In the genomic region with DNA sequence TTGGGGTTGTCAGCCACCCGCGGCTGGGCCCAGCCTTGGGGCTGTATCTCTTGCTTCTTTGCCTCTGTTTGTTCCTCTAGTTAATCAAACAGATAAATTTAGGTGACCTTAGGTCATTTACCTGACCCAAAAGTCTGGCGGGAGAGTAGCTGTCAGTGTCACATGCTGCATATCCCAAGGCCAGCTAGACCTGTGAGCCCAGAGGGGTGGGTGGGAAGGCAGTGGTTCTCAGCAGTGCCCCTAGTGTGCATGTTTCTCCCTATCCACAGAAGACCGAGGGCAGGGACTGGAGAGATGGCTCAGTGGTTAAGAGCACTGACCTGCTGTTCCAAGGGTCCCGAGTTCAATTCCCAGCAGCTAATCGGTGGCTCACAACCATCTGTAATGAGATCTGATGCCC, we compare ENCODE assay signal across 9 mouse cellular contexts. TPM values are rescaled to one million over a fixed set of nuclear protein-coding genes. Genes with fewer than 3 reads are reported as not detected.
DNase-seq lines count a peak whose midpoint lies in the region; ATAC-seq and TF ChIP-seq lines count a peak whose summit lies in the region.
"Had no signal": no experiment of that assay in that cellular context is flagged by ENCODE, and none has a peak within 500 bp of the region (broad histone marks: within the 10 kb centered on the region; RNA-seq: fewer than 3 reads in every experiment).

No protein-coding gene starts in this region.

- DNase-seq in layer of hippocampus, adult 2 months (ENCODE audit: low spot score in 2 of 2): no peak
- no peak for DNase-seq in layer of hippocampus, adult 11-12 months (ENCODE audit: low spot score)
- no peak for DNase-seq in CH12.LX (ENCODE audit: extremely low read depth)
- no peak for DNase-seq in left cerebral cortex, adult 2 months (ENCODE audit: extremely low spot score in 1 of 2, low spot score in 2 of 2)
- DNase-seq: cerebellum, adult 18-20 months; right cerebral cortex, adult 18-20 months had no signal

- H3K4me1 ChIP-seq in CH12.LX (ENCODE audit: control insufficient read depth in 1 of 2, insufficient read depth in 2 of 2): peaks cover 0 to 36% of the 10 kb centered on the region in 2 experiments; a peak in 2 of 4 replicates
- H3K4me1 ChIP-seq in embryonic fibroblast, embryonic 13.5 days (ENCODE audit: control insufficient read depth, insufficient read depth, low read length): peaks cover 3% of the 10 kb centered on the region; the same call in 1 of the 2 replicates
- H3K4me1 ChIP-seq in heart, embryonic 11.5 days (ENCODE audit: control insufficient read depth, insufficient read depth, low read length): peaks cover 4% of the 10 kb centered on the region; the same call in 1 of the 2 replicates

- H3K4me2 ChIP-seq in CH12.LX (ENCODE audit: insufficient read depth, low read depth, poor library complexity, severe bottlenecking): no peak overlapping the region
- no peak overlapping the region for H3K4me2 ChIP-seq in heart, embryonic 11.5 days

- TF ChIP-seq CTCF in layer of hippocampus, adult 2 months (conservative IDR thresholded peaks at IDR 0.05): peak; percentile 39
- peak in 1 of 2 experiments; percentile 36; a peak in 2 of 4 replicates for TF ChIP-seq CTCF in CH12.LX (conservative IDR thresholded peaks at IDR 0.05 in 1 of 2, IDR thresholded peaks at IDR 0.05 in 1 of 2; ENCODE audit: low read depth in 2 of 2, low read length in 2 of 2)
- TF ChIP-seq CTCF in embryonic fibroblast, embryonic 13.5 days (IDR thresholded peaks at IDR 0.05; ENCODE audit: borderline replicate concordance, insufficient read depth, low read length): no peak
- TF ChIP-seq CTCF in left cerebral cortex, adult 2 months (IDR thresholded peaks at IDR 0.05): no peak; the same call in 1 of the 2 replicates

- peak; percentile 43; the same call in 1 of the 2 replicates for ATAC-seq in megakaryocyte-erythroid progenitor cell, adult 5-6 weeks (replicated peaks; ENCODE audit: low FRiP score, low TSS enrichment, poor library complexity, severe bottlenecking)
- no peak for ATAC-seq in heart, embryonic 11.5 days (replicated peaks; ENCODE audit: insufficient number of reproducible peaks, low FRiP score, low TSS enrichment)

- intact Hi-C loops in left cerebral cortex, adult 2 months (cut with DNase I): no loop called here

- H3K27me3 ChIP-seq in CH12.LX (replicated peaks): no peaks in the 10 kb centered on the region
- no peaks in the 10 kb centered on the region for H3K27me3 ChIP-seq in heart, embryonic 11.5 days (ENCODE audit: control insufficient read depth, insufficient read depth, low read length)

- 72% methylated on average over 6 of the region's 6 CpGs for WGBS in heart, embryonic 11.5 days (ENCODE audit: insufficient replicate concordance)

- dilution Hi-C loops in CH12.LX (cut with MboI; ENCODE audit: extremely low pct_ligation_motif_present, extremely low pct_unique_long_range_greater_than_20kb, low sequenced_read_pairs): no loop called here

- H3K79me2 ChIP-seq in CH12.LX (replicated peaks; ENCODE audit: control insufficient read depth, extremely low read depth, insufficient read depth, poor library complexity, severe bottlenecking): no peaks in the 10 kb centered on the region

- H3K36me3 ChIP-seq in CH12.LX (replicated peaks in 1 of 2; ENCODE audit: control insufficient read depth in 1 of 2, insufficient read depth in 1 of 2, low read length in 1 of 2): peaks cover 0 to 35% of the 10 kb centered on the region in 2 experiments
- no peaks in the 10 kb centered on the region for H3K36me3 ChIP-seq in heart, embryonic 11.5 days (ENCODE audit: control insufficient read depth, insufficient read depth, low read length)

- no peak for TF ChIP-seq EP300 in CH12.LX (IDR thresholded peaks at IDR 0.05; ENCODE audit: low read length)

- in situ Hi-C loops in CH12.LX (cut with MboI; ENCODE audit: low pct_ligation_motif_present, low pct_unique_long_range_greater_than_20kb, low sequenced_read_pairs): no loop called here

- H3K9ac ChIP-seq in CH12.LX (ENCODE audit: insufficient read depth, low read depth): no peak overlapping the region
- no peak overlapping the region for H3K9ac ChIP-seq in heart, embryonic 11.5 days (ENCODE audit: low read depth, low read length)

- TF ChIP-seq POLR2A in CH12.LX (IDR thresholded peaks at IDR 0.05; ENCODE audit: low read depth, low read length): no peak
- no peak for TF ChIP-seq POLR2A in embryonic fibroblast, embryonic 13.5 days (IDR thresholded peaks at IDR 0.05; ENCODE audit: low read depth, low read length)

- no peak; the same call in 1 of the 2 replicates for TF ChIP-seq RAD21 in CH12.LX (IDR thresholded peaks at IDR 0.05; ENCODE audit: low read depth, low read length)

- no peak overlapping the region for H3K4me3 ChIP-seq in layer of hippocampus, adult 2 months
- H3K4me3 ChIP-seq in CH12.LX (replicated peaks in 1 of 3; ENCODE audit: low read depth in 2 of 3, low read length in 2 of 3, poor library complexity in 1 of 3): no peak overlapping the region
- H3K4me3 ChIP-seq in embryonic fibroblast, embryonic 13.5 days (ENCODE audit: insufficient read depth, low read length): peak overlapping the region; percentile 74; the same call in 1 of the 2 replicates
- H3K4me3 ChIP-seq in left cerebral cortex, adult 2 months: no peak overlapping the region
- H3K4me3 ChIP-seq in heart, embryonic 11.5 days (ENCODE audit: low read depth, low read length): no peak overlapping the region

- no peak overlapping the region for H3K27ac ChIP-seq in layer of hippocampus, adult 2 months
- H3K27ac ChIP-seq in CH12.LX (ENCODE audit: insufficient read depth, low read depth): no peak overlapping the region
- no peak overlapping the region for H3K27ac ChIP-seq in embryonic fibroblast, embryonic 13.5 days (ENCODE audit: insufficient read depth, low read length)
- H3K27ac ChIP-seq in left cerebral cortex, adult 2 months: no peak overlapping the region
- H3K27ac ChIP-seq in heart, embryonic 11.5 days (ENCODE audit: low read depth, low read length): no peak overlapping the region

- H3K9me3 ChIP-seq in CH12.LX (replicated peaks; ENCODE audit: low read length): no peaks in the 10 kb centered on the region
- H3K9me3 ChIP-seq in heart, embryonic 11.5 days (replicated peaks; ENCODE audit: control insufficient read depth, low read length): no peaks in the 10 kb centered on the region

TF ChIP-seq in CH12.LX, 34 proteins besides CTCF, POLR2A, EP300 and RAD21:
- TF ChIP-seq ZKSCAN1 (IDR thresholded peaks at IDR 0.05; ENCODE audit: borderline replicate concordance, low read depth, low read length) (no peak), NELFE (IDR thresholded peaks at IDR 0.05; ENCODE audit: low read depth, low read length) (no peak), TBP (conservative IDR thresholded peaks at IDR 0.05; ENCODE audit: low read depth, low read length) (0 out of 2 replicates have a peak, but pooled peaks have one; percentile 29)

RNA-seq across cellular contexts. Expression of gene Dap, which starts 2.4 kb away (rescaled TPM):
- total RNA-seq in layer of hippocampus, adult 2 months (2021): 1 to 10 TPM; 8.9 to 9.2 TPM
- 11.1 and 12.6 TPM in 2 replicates for total RNA-seq in CH12.LX (2012; rRNA removed)
- 12.2 and 15.1 TPM in 2 replicates for total RNA-seq in CH12.LX (2014; rRNA removed)
- polyA plus RNA-seq in CH12.LX (2012; ENCODE audit: insufficient read length, low read depth): 50.2 and 69.8 TPM in 2 replicates
- polyA plus RNA-seq in embryonic fibroblast, embryonic 13.5 days (2011; ENCODE audit: insufficient read length, low read depth, missing spikeins): 214 and 257 TPM in 2 replicates
- total RNA-seq in megakaryocyte-erythroid progenitor cell, adult 5-6 weeks (2014; fragmentation: Nextera tagmentation): 59.5 and 59.6 TPM in 2 replicates
- total RNA-seq in megakaryocyte-erythroid progenitor cell, adult 5-6 weeks (2017): 59.5 and 64.0 TPM in 2 replicates
- total RNA-seq in left cerebral cortex, adult 2 months (2021): 1 to 10 TPM; 5.5 to 6.4 TPM
- polyA plus RNA-seq in heart, embryonic 11.5 days (2014; fragmentation: Nextera tagmentation; extraction: Ambion mirVana): 61.2 and 65.1 TPM in 2 replicates
